Mouse (Mus musculus) liver, embryonic 12.5 days (tissue): Measurements from ENCODE around the gene C8a. TPM values are rescaled to one million over a fixed set of nuclear protein-coding genes. Genes with fewer than 3 reads are reported as not detected.
A peak's percentile ranks its signal among the peaks of the same experiment; 100 is the strongest.

Experiments
- ATAC-seq: fragments of 200-750 bp; cut with Nextera tagmentation; 2 replicates; pipeline ENCODE4 v1.8.0; 2017; ENCODE audit warnings: moderate number of reproducible peaks, mild to moderate bottlenecking, moderate library complexity
- H3K27ac ChIP-seq: fragments of 300-500 bp; sonication (generic); 2 replicates; pipeline ENCODE4 v1.5.1; 2016; ENCODE audit warnings: mild to moderate bottlenecking
- H3K27me3 ChIP-seq: fragments of 300-500 bp; sonication (generic); replicated peaks from 2 replicates; pipeline ENCODE4 v1.6.1; 2016; ENCODE audit warnings: mild to moderate bottlenecking, moderate library complexity
- H3K36me3 ChIP-seq: fragments of 300-500 bp; sonication (generic); 2 replicates; pipeline ENCODE4 v1.6.1; 2016; ENCODE audit warnings: mild to moderate bottlenecking, moderate library complexity
- H3K4me1 ChIP-seq: fragments of 300-500 bp; sonication (generic); 2 replicates; pipeline ENCODE4 v1.6.1; 2016
- H3K4me2 ChIP-seq: fragments of 300-500 bp; sonication (generic); 2 replicates; pipeline ENCODE4 v1.6.1; 2016; ENCODE audit warnings: mild to moderate bottlenecking, moderate library complexity
- H3K4me3 ChIP-seq: fragments of 300-500 bp; sonication (generic); 2 replicates; pipeline ENCODE4 v1.5.1; 2016; ENCODE audit warnings: mild to moderate bottlenecking, moderate library complexity
- H3K9ac ChIP-seq: fragments of 300-500 bp; sonication (generic); 2 replicates; pipeline ENCODE4 v1.6.1; 2016; ENCODE audit warnings: mild to moderate bottlenecking, moderate library complexity
- H3K9me3 ChIP-seq: fragments of 300-500 bp; sonication (generic); replicated peaks from 2 replicates; pipeline ENCODE4 v1.6.1; 2016; ENCODE audit warnings: mild to moderate bottlenecking, moderate library complexity
- WGBS: fragments of 180-500 bp; shearing (Covaris S2); methylation state at CpG from one replicate; pipeline ENCODE4 v1.1.7; 2016; ENCODE audit not compliant: insufficient replicate concordance; 5-methylcytosine and 5-hydroxymethylcytosine counted together
- polyA plus RNA-seq: library from polyadenylated mRNA; unstranded; fragments of >200 nt; fragmentation: Nextera tagmentation; extraction: Ambion mirVana; gene quantifications from 2 replicates; pipeline ENCODE4 v1.2.1, GENCODE M21; 2016

C8a gene
- polyA plus RNA-seq, 1 experiment from 2014 or later = 7.4 TPM

- Histone ChIP-seq H3K9ac (no peak overlapping the region), H3K27me3 (no peaks in the 10 kb centered on the region), H3K27ac (no peak overlapping the region), H3K4me2 (no peak overlapping the region), H3K4me1 (no peaks in the 10 kb centered on the region), H3K4me3 (no peak overlapping the region), H3K9me3 (no peaks in the 10 kb centered on the region), H3K36me3 (no peaks in the 10 kb centered on the region)
- ATAC-seq = no peak
- 59% methylated on average over 4 of the region's 4 CpGs for WGBS
Measured at GRCm38 (mm10) chr4:104804100-104804499, 72.1 kb downstream of the C8a start.

GRCm38 (mm10) chr4:104801625-104802024 is 74.6 kb downstream of the C8a start:
- 61% methylated on average over 3 of the region's 3 CpGs for WGBS

GRCm38 (mm10) chr4:104798951-104799350 is 77.2 kb downstream of the C8a start:
- Histone ChIP-seq H3K4me2 (no peak overlapping the region), H3K27me3 (no peaks in the 10 kb centered on the region), H3K9me3 (no peaks in the 10 kb centered on the region), H3K4me1 (no peaks in the 10 kb centered on the region), H3K9ac (no peak overlapping the region), H3K36me3 (no peaks in the 10 kb centered on the region), H3K4me3 (no peak overlapping the region), H3K27ac (no peak overlapping the region)
- ATAC-seq = no peak
- 75% methylated on average over 9 of the region's 9 CpGs for WGBS

More at GRCm38 (mm10) chr4:104801625-104802024, 74.6 kb downstream of the C8a start:
- Histone ChIP-seq H3K4me2 (no peak overlapping the region), H3K4me1 (no peaks in the 10 kb centered on the region), H3K27ac (no peak overlapping the region), H3K9me3 (no peaks in the 10 kb centered on the region), H3K4me3 (no peak overlapping the region), H3K36me3 (no peaks in the 10 kb centered on the region), H3K27me3 (no peaks in the 10 kb centered on the region), H3K9ac (no peak overlapping the region)
- ATAC-seq = no peak

GRCm38 (mm10) chr4:104792111-104792510 is 84.1 kb downstream of the C8a start:
- Histone ChIP-seq H3K36me3 (no peaks in the 10 kb centered on the region), H3K4me1 (no peaks in the 10 kb centered on the region), H3K27ac (no peak overlapping the region), H3K4me2 (no peak overlapping the region), H3K9ac (no peak overlapping the region), H3K9me3 (no peaks in the 10 kb centered on the region), H3K27me3 (no peaks in the 10 kb centered on the region), H3K4me3 (no peak overlapping the region)
- 53% methylated on average over 4 of the region's 4 CpGs for WGBS
- ATAC-seq = no peak

DNA sequence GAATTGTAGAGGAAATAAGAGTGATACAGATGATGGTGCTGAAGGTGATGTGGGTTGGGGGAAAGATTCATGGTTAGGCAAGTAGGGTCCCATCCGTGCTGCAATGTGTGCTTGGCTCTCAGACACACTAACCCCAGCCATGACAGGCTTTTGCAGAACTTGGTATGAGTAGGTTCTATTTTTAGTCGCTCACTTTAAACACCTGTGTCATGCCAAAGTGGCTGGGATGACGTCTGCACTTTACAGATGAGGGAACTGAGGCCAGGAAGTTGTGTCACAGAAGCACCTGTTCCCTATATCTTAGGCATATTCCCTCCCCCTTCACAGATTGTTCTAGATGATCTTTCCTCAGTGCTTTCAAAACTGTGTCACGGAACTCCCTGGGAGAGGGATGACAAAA is 93.9 kb downstream of the C8a start:
- Histone ChIP-seq H3K27me3 (no peaks in the 10 kb centered on the region), H3K4me3 (no peak overlapping the region), H3K4me2 (no peak overlapping the region), H3K27ac (no peak overlapping the region), H3K9ac (no peak overlapping the region), H3K9me3 (no peaks in the 10 kb centered on the region), H3K4me1 (no peaks in the 10 kb centered on the region), H3K36me3 (no peaks in the 10 kb centered on the region)
- 60% methylated on average over 4 of the region's 4 CpGs for WGBS
- no peak for ATAC-seq

DNA sequence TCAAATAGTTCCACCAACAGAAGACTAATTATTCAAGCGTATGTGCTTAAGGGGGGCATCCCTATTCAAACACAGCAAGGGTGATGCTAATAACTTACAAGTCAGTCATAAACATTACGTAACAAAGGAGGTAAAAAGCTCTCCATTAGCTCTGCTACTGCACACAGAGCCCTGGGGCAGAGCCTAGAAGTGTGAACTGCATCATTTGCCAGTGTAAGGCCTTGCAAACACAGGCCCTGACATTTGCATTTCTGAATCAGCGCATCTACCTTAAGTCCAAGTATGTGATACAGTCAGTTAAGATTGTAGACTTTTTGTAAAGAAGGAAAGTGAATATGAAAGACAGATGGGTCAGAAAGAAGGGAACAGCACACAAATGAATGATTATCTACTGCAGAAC is 94.8 kb downstream of the C8a start:
- H3K9ac ChIP-seq = no peak overlapping the region
- H3K36me3 ChIP-seq = no peaks in the 10 kb centered on the region
- no peaks in the 10 kb centered on the region for H3K4me1 ChIP-seq
- H3K4me3 ChIP-seq = no peak overlapping the region
- WGBS = 66% methylated on average over 3 of the region's 3 CpGs
- no peaks in the 10 kb centered on the region for H3K27me3 ChIP-seq
- no peaks in the 10 kb centered on the region for H3K9me3 ChIP-seq
- no peak overlapping the region for H3K27ac ChIP-seq
- no peak overlapping the region for H3K4me2 ChIP-seq
- no peak for ATAC-seq

GRCm38 (mm10) chr4:104779460-104779859 is 96.7 kb downstream of the C8a start:
- Histone ChIP-seq H3K4me3 (no peak overlapping the region), H3K9me3 (no peaks in the 10 kb centered on the region), H3K9ac (no peak overlapping the region), H3K27me3 (no peaks in the 10 kb centered on the region), H3K4me1 (no peaks in the 10 kb centered on the region), H3K36me3 (no peaks in the 10 kb centered on the region), H3K4me2 (no peak overlapping the region), H3K27ac (no peak overlapping the region)
- 71% methylated on average over 5 of the region's 5 CpGs for WGBS
- ATAC-seq = no peak

DNA sequence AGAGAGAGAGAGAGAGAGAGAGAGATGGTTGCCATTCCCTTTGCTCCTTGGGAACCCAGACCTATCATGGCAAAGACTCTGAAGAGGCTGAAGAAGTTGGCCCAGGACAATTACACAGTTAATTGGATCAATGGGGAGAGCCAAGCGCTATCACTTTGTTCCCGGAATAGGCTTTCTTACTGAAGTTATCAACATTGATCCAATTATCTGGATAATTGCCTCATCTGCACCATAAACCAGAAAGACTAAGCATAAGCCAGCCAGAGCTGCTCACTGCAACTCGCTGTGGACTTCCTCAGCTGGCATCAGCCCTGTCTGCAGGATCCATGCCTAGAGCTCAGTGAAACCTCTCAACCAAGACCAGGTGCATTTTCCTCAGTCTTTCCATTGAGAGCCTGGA is 100.6 kb downstream of the C8a start:
- ATAC-seq = no peak
- H3K27ac ChIP-seq = no peak overlapping the region
- no peaks in the 10 kb centered on the region for H3K9me3 ChIP-seq
- no peak overlapping the region for H3K9ac ChIP-seq
- no peaks in the 10 kb centered on the region for H3K36me3 ChIP-seq
- H3K27me3 ChIP-seq = no peaks in the 10 kb centered on the region
- WGBS = 51% methylated on average over 3 of the region's 3 CpGs
- no peaks in the 10 kb centered on the region for H3K4me1 ChIP-seq
- no peak overlapping the region for H3K4me3 ChIP-seq
- H3K4me2 ChIP-seq = no peak overlapping the region

DNA sequence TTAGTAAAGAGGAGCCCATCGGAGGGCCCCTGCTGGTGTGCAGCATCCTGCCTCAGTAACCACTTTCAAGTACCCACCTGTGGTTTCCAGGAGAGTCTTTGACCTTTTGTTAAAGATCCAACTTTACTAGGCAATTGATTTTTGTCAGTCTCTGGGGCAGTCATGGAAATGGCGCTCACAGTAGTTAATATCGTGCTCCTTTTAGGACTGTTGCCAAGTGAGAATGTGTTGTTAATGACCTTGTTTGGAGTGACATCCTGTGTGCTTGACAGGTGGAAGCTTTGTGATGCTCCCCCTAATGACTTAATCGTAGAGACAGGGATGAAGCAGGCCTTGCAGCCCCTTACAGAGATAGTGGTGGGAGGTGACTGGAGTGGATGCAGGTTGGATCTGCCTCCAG is 105.9 kb downstream of the C8a start:
- ATAC-seq = no peak
- Histone ChIP-seq H3K9me3 (no peaks in the 10 kb centered on the region), H3K27me3 (no peaks in the 10 kb centered on the region), H3K4me2 (no peak overlapping the region), H3K4me1 (no peaks in the 10 kb centered on the region), H3K27ac (no peak overlapping the region), H3K36me3 (no peaks in the 10 kb centered on the region), H3K4me3 (no peak overlapping the region), H3K9ac (no peak overlapping the region)
- WGBS = 66% methylated on average over 4 of the region's 4 CpGs

DNA sequence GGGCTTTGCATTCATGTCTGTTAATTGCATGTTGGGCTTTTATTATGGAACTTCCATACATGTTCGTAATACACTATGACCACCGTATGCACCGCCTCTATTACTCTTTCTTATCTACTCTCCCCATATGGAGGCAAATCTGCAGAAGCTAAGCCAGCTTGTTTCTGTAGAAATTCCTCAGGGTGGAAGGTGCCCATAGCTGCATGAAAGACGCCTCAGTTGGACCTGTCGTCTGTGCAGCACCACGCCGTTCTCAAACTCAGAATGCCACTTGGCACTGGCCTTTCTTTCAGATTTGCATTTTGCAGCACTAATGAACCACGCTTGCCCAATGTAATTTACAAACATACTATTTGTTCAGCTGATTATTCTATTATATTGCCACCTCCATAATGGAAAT is 106.6 kb downstream of the C8a start:
- Histone ChIP-seq H3K9ac (no peak overlapping the region), H3K27ac (no peak overlapping the region), H3K36me3 (no peaks in the 10 kb centered on the region), H3K9me3 (no peaks in the 10 kb centered on the region), H3K4me1 (no peaks in the 10 kb centered on the region), H3K27me3 (no peaks in the 10 kb centered on the region), H3K4me3 (no peak overlapping the region), H3K4me2 (no peak overlapping the region)
- ATAC-seq = no peak
- 60% methylated on average over 8 of the region's 8 CpGs for WGBS

GRCm38 (mm10) chr4:104768190-104768589 is 108.0 kb downstream of the C8a start:
- H3K9ac ChIP-seq = no peak overlapping the region
- no peak overlapping the region for H3K27ac ChIP-seq
- H3K9me3 ChIP-seq = no peaks in the 10 kb centered on the region
- no peak overlapping the region for H3K4me3 ChIP-seq
- 58% methylated on average over 4 of the region's 4 CpGs for WGBS
- no peak for ATAC-seq
- H3K4me2 ChIP-seq = no peak overlapping the region
- no peaks in the 10 kb centered on the region for H3K36me3 ChIP-seq
- H3K4me1 ChIP-seq = no peaks in the 10 kb centered on the region
- H3K27me3 ChIP-seq = no peaks in the 10 kb centered on the region

DNA sequence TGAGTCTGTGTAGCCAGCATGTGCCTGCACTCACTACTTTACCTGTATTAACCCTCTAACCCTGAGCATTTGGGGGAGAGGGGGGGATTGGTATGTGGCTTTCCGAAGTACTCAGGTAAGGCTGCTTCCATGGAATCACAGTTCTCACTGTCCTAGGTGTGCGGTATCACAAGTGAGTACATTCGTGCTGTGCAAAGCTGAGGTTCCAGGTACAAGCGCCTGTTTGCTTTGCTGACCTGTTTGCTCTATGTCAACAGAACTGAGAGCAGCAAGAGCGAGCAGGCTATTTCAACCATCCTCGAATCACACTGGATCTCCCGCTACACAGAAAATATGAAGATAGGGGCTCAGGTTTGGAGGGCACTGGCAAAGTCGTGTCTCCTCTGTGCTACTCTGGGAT is 110.1 kb downstream of the C8a start, which contains the start of gene C8b:
Gene C8b, plus strand, starts transcription at position 253 of the 400 bp plus-strand sequence.
- Histone ChIP-seq H3K4me2 (no peak within 1 kb of the TSS), H3K27me3 (no peaks in the 10 kb centered on the region), H3K9me3 (no peaks in the 10 kb centered on the region), H3K4me3 (no peak within 1 kb of the TSS), H3K27ac (no peak within 1 kb of the TSS), H3K36me3 (no peaks in the 10 kb centered on the region), H3K4me1 (no peaks in the 10 kb centered on the region), H3K9ac (no peak within 1 kb of the TSS)
- peak; percentile 35; the same call in 1 of the 2 replicates for ATAC-seq
- 73% methylated on average over 8 of the region's 8 CpGs for WGBS
